13 mouse cellular contexts compared by ENCODE assay signal in the genomic region with DNA sequence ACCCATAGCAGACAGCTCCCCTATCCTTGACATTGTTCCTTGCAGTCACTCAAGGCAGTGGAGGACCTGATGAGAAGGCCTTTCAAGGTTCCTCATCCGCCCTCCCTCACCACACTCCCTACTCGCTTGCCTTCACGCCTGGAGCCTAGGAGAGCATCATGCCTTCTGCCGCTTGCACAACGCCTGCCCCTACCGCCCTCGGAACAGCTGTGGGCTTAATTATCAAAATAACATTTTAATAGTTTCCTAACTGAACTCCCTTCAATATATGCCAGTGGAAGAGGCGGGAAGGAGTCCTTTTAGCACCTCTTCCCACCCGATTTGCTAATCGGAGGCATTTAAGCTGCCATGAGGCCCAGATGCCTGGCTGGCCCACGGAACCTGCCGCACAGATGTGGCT.
"Had no signal": no experiment of that assay in that cellular context is flagged by ENCODE, and none has a peak within 500 bp of the region (broad histone marks: within the 10 kb centered on the region; RNA-seq: fewer than 3 reads in every experiment).

No protein-coding gene starts in this region.

- H3K27ac ChIP-seq: intestine, embryonic 15.5 days; kidney, embryonic 15.5 days; left cerebral cortex, adult 2 months; liver, embryonic 13.5 days had no signal

- DNase-seq: kidney, adult 11 months; kidney, adult 8-10 months; kidney, postnatal 10 days; kidney, postnatal 36 days; liver, embryonic 13.5 days; lung, adult 2 months; lung, postnatal 14 days; lung, postnatal 4 days; midbrain, embryonic 14.5 days; thymus, postnatal 36 days had no signal

- H3K4me3 ChIP-seq: intestine, embryonic 15.5 days; kidney, embryonic 15.5 days; left cerebral cortex, adult 2 months; liver, embryonic 13.5 days had no signal

- ATAC-seq: intestine, embryonic 15.5 days had no signal
